Mouse (Mus musculus) liver, adult 2 months (tissue): ENCODE data around the gene Tbc1d25.

Source experiments
- CTCF ChIP-seq: fragments of 200-500 bp; IDR thresholded peaks from 2 replicates; pipeline ENCODE4 v1.5.1; 2011; ENCODE audit warnings: low read depth, low read length, control low read depth
- POLR2A ChIP-seq: fragments of 200-500 bp; IDR thresholded peaks from 2 replicates; pipeline ENCODE4 v1.6.1; 2011; ENCODE audit warnings: low read length, control low read depth; ENCODE audit not compliant: insufficient read depth; ENCODE audit errors: extremely low read depth

GRCm38 (mm10) chrX:8192126-8192639 is 16.2 kb upstream of the Tbc1d25 start:
- no peak for TF ChIP-seq CTCF
- no peak for TF ChIP-seq POLR2A
